Mouse (Mus musculus) cerebellum, postnatal 10 days (tissue): ENCODE measurements at regions not wholly inside any gene's neighbourhood (a gene's known extent, or its start where the extent isn't known, plus 50 kb on each side); places are given as distances from the start of the nearest gene placed in this dataset.

Experiments
- DNase-seq, 2 experiments: peaks; one replicate each; pipeline ENCODE4 v3.0.0; 2021; ENCODE audit warnings: mixed read lengths in 2 of 2

GRCm38 (mm10) chr13:29136231-29136630 is 182.7 kb upstream of the Sox4 start:
- DNase-seq, result no peak

- DNase-seq, result no peak
Measured at GRCm38 (mm10) chr13:29127499-29127898, 174.0 kb upstream of the Sox4 start.

- no peak for DNase-seq
Measured at GRCm38 (mm10) chr13:29123477-29123876, 170.0 kb upstream of the Sox4 start.

GRCm38 (mm10) chr13:29121121-29121520 is 167.6 kb upstream of the Sox4 start:
- no peak for DNase-seq

GRCm38 (mm10) chr13:29119357-29119756 is 165.8 kb upstream of the Sox4 start:
- peak in 1 of 2 experiments; percentile 14 for DNase-seq

- no peak for DNase-seq
Measured at GRCm38 (mm10) chr13:29114998-29115495, 161.5 kb upstream of the Sox4 start.

GRCm38 (mm10) chr13:29110127-29110526 is 156.6 kb upstream of the Sox4 start:
- peak; percentile 47 to 57 for DNase-seq

GRCm38 (mm10) chr13:29109064-29109856 is 155.7 kb upstream of the Sox4 start:
- DNase-seq, result peak; percentile 72 to 75

- no peak for DNase-seq
Measured at GRCm38 (mm10) chr13:29108214-29108613, 154.7 kb upstream of the Sox4 start.

GRCm38 (mm10) chr13:29092166-29092565 is 138.7 kb upstream of the Sox4 start:
- DNase-seq, result no peak

GRCm38 (mm10) chr13:29086854-29087253 is 133.3 kb upstream of the Sox4 start:
- DNase-seq, result no peak

GRCm38 (mm10) chr13:29081064-29081463 is 127.6 kb upstream of the Sox4 start:
- no peak for DNase-seq

GRCm38 (mm10) chr13:29079841-29080240 is 126.3 kb upstream of the Sox4 start:
- DNase-seq, result no peak

- no peak for DNase-seq
Measured at GRCm38 (mm10) chr13:29073630-29074029, 120.1 kb upstream of the Sox4 start.

- no peak for DNase-seq
Measured at GRCm38 (mm10) chr13:29063924-29064323, 110.4 kb upstream of the Sox4 start.

GRCm38 (mm10) chr13:29058685-29059084 is 105.2 kb upstream of the Sox4 start:
- DNase-seq, result peak in 1 of 2 experiments; percentile 8

GRCm38 (mm10) chr13:29049730-29050129 is 96.2 kb upstream of the Sox4 start:
- DNase-seq, result peak in 1 of 2 experiments; percentile 19

- no peak for DNase-seq
Measured at GRCm38 (mm10) chr13:29048990-29049576, 95.6 kb upstream of the Sox4 start.

GRCm38 (mm10) chr13:29044655-29045054 is 91.1 kb upstream of the Sox4 start:
- DNase-seq, result no peak

- no peak for DNase-seq
Measured at GRCm38 (mm10) chr13:29040331-29040730, 86.8 kb upstream of the Sox4 start.

GRCm38 (mm10) chr13:29034904-29035303 is 81.4 kb upstream of the Sox4 start:
- DNase-seq, result no peak

- DNase-seq, result peak; percentile 42 to 45
Measured at GRCm38 (mm10) chr13:29034444-29034843, 80.9 kb upstream of the Sox4 start.

- no peak for DNase-seq
Measured at GRCm38 (mm10) chr13:29027146-29027545, 73.6 kb upstream of the Sox4 start.

- DNase-seq, result peak; percentile 15 to 18
Measured at GRCm38 (mm10) chr13:29023486-29023885, 70.0 kb upstream of the Sox4 start.
